Mouse (Mus musculus): ENCODE data around the gene Tor1aip1. TPM values are rescaled to one million over a fixed set of nuclear protein-coding genes. Genes with fewer than 3 reads are reported as not detected.

The Tor1aip1 gene
- polyA plus RNA-seq (2017; shearing (Covaris generic)) = 112 TPM

GRCm38 (mm10) chr1:156035930-156036737 lies at the start of gene Tor1aip1:
TSS of gene Tor1aip1 (minus strand) at chr1:156036480.

GRCm38 (mm10) chr1:156035269-156035929 lies 881 bp downstream of the Tor1aip1 start, which contains the start of gene Tor1aip2:
TSS of gene Tor1aip2 (plus strand) at chr1:156035403.

DNA sequence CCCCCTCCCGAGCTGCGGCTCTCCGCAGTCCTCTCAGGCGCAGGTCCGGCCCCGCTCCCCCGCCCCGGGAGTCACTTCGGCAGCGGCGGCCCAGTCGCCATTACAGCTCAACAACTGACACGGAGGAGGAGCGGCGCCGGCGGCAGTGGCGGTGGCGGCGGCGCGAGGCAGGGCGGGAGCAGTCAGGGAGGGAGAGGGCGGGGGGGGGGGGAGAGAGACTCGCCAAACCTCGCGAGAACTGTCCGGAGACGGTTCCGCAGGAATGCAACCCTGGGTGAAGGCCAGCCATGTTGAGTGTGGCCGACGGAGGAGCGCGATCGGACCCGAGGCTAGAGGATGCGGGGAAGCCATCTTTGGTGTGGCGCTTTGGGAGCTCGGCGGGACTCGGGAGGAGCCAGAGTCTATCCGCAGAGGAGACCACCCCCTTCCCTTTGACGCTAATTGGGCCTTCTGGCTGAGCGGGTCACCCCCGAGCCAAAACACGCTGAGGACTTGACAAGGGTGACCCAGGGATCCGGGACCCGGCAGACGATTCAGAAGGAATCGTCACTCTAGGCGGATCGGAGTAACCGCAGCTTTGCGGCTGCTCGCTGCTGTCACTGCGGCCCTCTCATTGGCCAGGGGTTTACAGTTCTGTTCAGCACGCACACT lies 63.1 kb downstream of the Tor1aip1 start, which contains the start of gene Cep350:
TSS of gene Cep350 (minus strand) at position 188 of the 651 bp plus-strand sequence.

Other genes starting within 250 kb of the Tor1aip1 start
- gene Qsox1, start 223.6 kb downstream of the Tor1aip1 start, polyA plus RNA-seq (2017; shearing (Covaris generic)) = 28.1 TPM
- 47.8 TPM for gene Cep350, start 63.2 kb downstream of the Tor1aip1 start, polyA plus RNA-seq (2017; shearing (Covaris generic))
- 77.7 TPM for gene Tor1aip2, start 1.1 kb downstream of the Tor1aip1 start, polyA plus RNA-seq (2017; shearing (Covaris generic))
- gene Fam163a, start 168.5 kb upstream of the Tor1aip1 start, polyA plus RNA-seq (2017; shearing (Covaris generic)) = not detected